Mouse (Mus musculus) kidney, embryonic 16.5 days (tissue): ENCODE data around the gene Fam71a. TPM values are rescaled to one million over a fixed set of nuclear protein-coding genes. Genes with fewer than 3 reads are reported as not detected.

Source experiments
- polyA plus RNA-seq: library from polyadenylated mRNA; unstranded; fragments of >200 nt; fragmentation: Nextera tagmentation; extraction: Ambion mirVana; gene quantifications from 2 replicates; pipeline ENCODE4 v1.2.1, GENCODE M21; 2015

Fam71a gene
- polyA plus RNA-seq, 1 experiment from 2014 or later: not detected

Other genes with a start within 250 kb of the Fam71a start
- gene Angel2, start 239.7 kb downstream of the Fam71a start, polyA plus RNA-seq: 44.8 and 44.9 TPM in 2 replicates
- 27.0 and 29.3 TPM in 2 replicates for gene Vash2, start 185.5 kb downstream of the Fam71a start, polyA plus RNA-seq
- 6.0 and 6.2 TPM in 2 replicates for gene Flvcr1, start 138.7 kb downstream of the Fam71a start, polyA plus RNA-seq
- not detected in 2 replicates for gene Spata45, start 128.2 kb downstream of the Fam71a start, polyA plus RNA-seq
- gene Tatdn3, start 101.9 kb downstream of the Fam71a start, polyA plus RNA-seq: 13.1 and 14.4 TPM in 2 replicates
- 21.9 and 25.5 TPM in 2 replicates for gene Nsl1, start 101.8 kb downstream of the Fam71a start, polyA plus RNA-seq
- gene Batf3, start 67.0 kb downstream of the Fam71a start, polyA plus RNA-seq: 13.5 and 14.6 TPM in 2 replicates
- gene Atf3, start 53.2 kb upstream of the Fam71a start, polyA plus RNA-seq: 4.1 and 4.4 TPM in 2 replicates
- 86.7 and 92.6 TPM in 2 replicates for gene Nenf, start 153.4 kb upstream of the Fam71a start, polyA plus RNA-seq
- gene Tmem206, start 161.1 kb upstream of the Fam71a start, polyA plus RNA-seq: 26.4 TPM in 2 replicates
- gene Ppp2r5a, start 238.5 kb upstream of the Fam71a start, polyA plus RNA-seq: 15.7 and 18.8 TPM in 2 replicates